Mouse (Mus musculus): ENCODE measurements at regions not wholly inside any gene's neighbourhood (a gene's known extent, or its start where the extent isn't known, plus 50 kb on each side); places are given as distances from the start of the nearest gene placed in this dataset.
A peak's percentile ranks its signal among the peaks of the same experiment; 100 is the strongest.

GRCm38 (mm10) chr1:42241601-42242220, 453.9 kb upstream of the Pou3f3 start:
- Histone ChIP-seq H3K4me2 (no peak overlapping the region), H3K9me3 (no peaks in the 10 kb centered on the region), H3K36me3 (no peaks in the 10 kb centered on the region), H3K4me1 (replicated peaks) (peaks cover 36% of the 10 kb centered on the region), H3K27ac (replicated peaks) (peak overlapping the region; percentile 81; the same call in 1 of the 2 replicates), H3K9ac (no peak overlapping the region), H3K27me3 (no peaks in the 10 kb centered on the region), H3K4me3 (no peak overlapping the region)
- 83% methylated on average over 11 of the region's 11 CpGs for WGBS
- no peak for ATAC-seq (ENCODE audit: low read depth)

DNA sequence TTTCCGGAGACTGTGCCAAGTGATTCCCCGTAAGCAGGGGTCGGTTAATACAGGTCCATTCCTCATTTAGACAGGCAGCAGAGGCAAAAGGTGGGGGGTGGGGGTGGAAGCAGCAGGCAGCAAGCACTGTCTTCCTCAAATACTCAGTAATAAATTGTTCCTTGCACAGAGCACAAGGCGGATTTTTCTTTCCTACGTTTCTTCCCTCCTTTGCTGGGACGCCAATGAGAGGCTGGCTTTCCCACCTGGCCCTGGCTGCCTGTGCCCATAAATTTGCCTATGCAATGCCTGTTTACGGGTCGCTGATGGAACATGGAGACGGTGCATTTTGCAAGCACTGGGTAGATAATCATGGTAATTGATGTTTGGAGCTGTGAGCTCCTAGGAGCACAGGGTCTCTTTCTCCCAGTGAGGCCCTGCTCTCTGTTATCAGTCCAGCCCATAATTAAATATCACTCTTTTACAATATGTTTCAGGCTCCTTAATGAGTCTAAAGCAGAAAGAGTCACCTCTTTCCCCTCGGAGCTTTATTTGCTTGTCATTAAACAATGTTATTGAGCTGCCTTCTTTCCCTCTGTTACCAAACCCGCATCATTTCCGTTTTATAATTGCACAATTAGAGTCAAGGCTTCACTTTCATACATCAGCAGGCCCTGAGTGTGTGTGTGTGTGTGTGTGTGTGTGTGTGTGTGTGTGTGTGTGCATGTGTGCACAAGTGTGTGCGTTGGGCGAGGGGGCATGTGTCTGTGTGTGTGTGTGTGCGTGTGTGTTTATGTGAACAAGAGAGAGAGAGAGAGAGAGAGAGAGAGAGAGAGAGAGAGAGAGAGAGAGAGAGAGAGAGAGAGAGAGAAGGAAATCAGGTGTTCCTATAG, 452.7 kb upstream of the Pou3f3 start:
- H3K27ac ChIP-seq (replicated peaks): peak overlapping the region; percentile 81
- no peaks in the 10 kb centered on the region for H3K9me3 ChIP-seq
- H3K36me3 ChIP-seq: no peaks in the 10 kb centered on the region
- H3K4me1 ChIP-seq (replicated peaks): peaks cover 36% of the 10 kb centered on the region
- no peak overlapping the region for H3K4me3 ChIP-seq
- WGBS: 15% methylated on average over 12 of the region's 15 CpGs
- H3K27me3 ChIP-seq: no peaks in the 10 kb centered on the region
- peak; percentile 74 for ATAC-seq (ENCODE audit: low read depth)
- H3K9ac ChIP-seq: peak overlapping the region; percentile 38
- peak overlapping the region; percentile 46 for H3K4me2 ChIP-seq

- no peaks in the 10 kb centered on the region for H3K27me3 ChIP-seq
- ATAC-seq (ENCODE audit: low read depth): peak; percentile 66
- H3K9me3 ChIP-seq: no peaks in the 10 kb centered on the region
- H3K4me1 ChIP-seq (replicated peaks): peaks cover 36% of the 10 kb centered on the region
- no peaks in the 10 kb centered on the region for H3K36me3 ChIP-seq
- 12% methylated on average over 5 of the region's 5 CpGs for WGBS
- peak overlapping the region; percentile 81 for H3K27ac ChIP-seq (replicated peaks)
- 0 out of 2 replicates have a peak overlapping the region, but pooled peaks have one; percentile 38 for H3K9ac ChIP-seq
- 0 out of 2 replicates have a peak overlapping the region, but pooled peaks have one; percentile 9 for H3K4me3 ChIP-seq
- peak overlapping the region; percentile 46 for H3K4me2 ChIP-seq
These were observed 452.1 kb upstream of the Pou3f3 start for GRCm38 (mm10) chr1:42243458-42243855.

- Histone ChIP-seq H3K27me3 (no peaks in the 10 kb centered on the region), H3K9ac (0 out of 2 replicates have a peak overlapping the region, but pooled peaks have one; percentile 31), H3K27ac (replicated peaks) (peak overlapping the region; percentile 81), H3K36me3 (no peaks in the 10 kb centered on the region), H3K4me1 (replicated peaks) (peaks cover 36% of the 10 kb centered on the region), H3K9me3 (no peaks in the 10 kb centered on the region), H3K4me2 (peak overlapping the region; percentile 46), H3K4me3 (peak overlapping the region; percentile 9; the same call in 1 of the 2 replicates)
- peak; percentile 69 for ATAC-seq (ENCODE audit: low read depth)
- 2% methylated on average over 14 of the region's 14 CpGs for WGBS
These were observed 451.7 kb upstream of the Pou3f3 start for GRCm38 (mm10) chr1:42243878-42244277.

GRCm38 (mm10) chr1:42252386-42252785, 443.2 kb upstream of the Pou3f3 start:
- H3K27me3 ChIP-seq: no peaks in the 10 kb centered on the region
- ATAC-seq (ENCODE audit: low read depth): no peak
- no peak overlapping the region for H3K27ac ChIP-seq (replicated peaks)
- H3K4me1 ChIP-seq (replicated peaks): peaks cover 4% of the 10 kb centered on the region; the same call in 1 of the 2 replicates
- no peaks in the 10 kb centered on the region for H3K9me3 ChIP-seq
- H3K4me3 ChIP-seq: no peak overlapping the region
- no peak overlapping the region for H3K4me2 ChIP-seq
- no peak overlapping the region for H3K9ac ChIP-seq
- H3K36me3 ChIP-seq: no peaks in the 10 kb centered on the region
- WGBS: 86% methylated on average over 3 of the region's 3 CpGs

DNA sequence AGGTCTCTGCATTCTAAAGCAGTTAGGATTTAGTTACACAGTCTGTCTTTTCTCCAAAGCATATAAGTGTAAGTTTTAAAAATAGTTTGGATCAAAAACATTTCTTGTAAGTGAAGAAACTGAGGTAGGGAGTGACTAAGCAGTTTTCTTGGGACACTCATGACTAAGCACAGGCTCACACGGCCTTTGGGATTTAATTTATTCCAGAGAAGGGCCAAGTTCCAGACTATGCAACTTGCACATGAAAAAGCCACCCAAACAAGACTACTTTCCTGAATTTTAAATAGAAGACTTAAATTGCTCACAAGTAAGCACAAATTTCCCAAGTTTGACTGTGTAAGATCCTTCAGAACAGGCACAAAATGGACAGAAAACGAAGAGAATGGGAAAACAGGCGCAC, 441.8 kb upstream of the Pou3f3 start:
- ATAC-seq (ENCODE audit: low read depth): no peak
- Histone ChIP-seq H3K36me3 (no peaks in the 10 kb centered on the region), H3K4me2 (no peak overlapping the region), H3K4me1 (replicated peaks) (peaks cover 18% of the 10 kb centered on the region), H3K4me3 (no peak overlapping the region), H3K27ac (replicated peaks) (no peak overlapping the region), H3K9me3 (no peaks in the 10 kb centered on the region), H3K9ac (no peak overlapping the region), H3K27me3 (no peaks in the 10 kb centered on the region)
- 80% methylated on average over 3 of the region's 3 CpGs for WGBS

- no peak for ATAC-seq (ENCODE audit: low read depth)
- 76% methylated on average over 10 of the region's 10 CpGs for WGBS
- Histone ChIP-seq H3K4me3 (no peak overlapping the region), H3K4me2 (no peak overlapping the region; the same call in 1 of the 2 replicates), H3K4me1 (replicated peaks) (peaks cover 50% of the 10 kb centered on the region), H3K9ac (no peak overlapping the region), H3K27me3 (no peaks in the 10 kb centered on the region), H3K9me3 (no peaks in the 10 kb centered on the region), H3K36me3 (no peaks in the 10 kb centered on the region), H3K27ac (replicated peaks) (peak overlapping the region; percentile 68; the same call in 1 of the 2 replicates)
These were observed 438.5 kb upstream of the Pou3f3 start for GRCm38 (mm10) chr1:42256911-42257595.

- no peaks in the 10 kb centered on the region for H3K36me3 ChIP-seq
- peaks cover 56% of the 10 kb centered on the region for H3K4me1 ChIP-seq (replicated peaks)
- H3K9ac ChIP-seq: peak overlapping the region; percentile 52
- H3K4me2 ChIP-seq: peak overlapping the region; percentile 40
- ATAC-seq (ENCODE audit: low read depth): peak; percentile 32; the same call in 1 of the 2 replicates
- H3K9me3 ChIP-seq: no peaks in the 10 kb centered on the region
- H3K27ac ChIP-seq (replicated peaks): peak overlapping the region; percentile 68
- no peaks in the 10 kb centered on the region for H3K27me3 ChIP-seq
- H3K4me3 ChIP-seq: no peak overlapping the region
- 33% methylated on average over 19 of the region's 19 CpGs for WGBS
These were observed 437.6 kb upstream of the Pou3f3 start for GRCm38 (mm10) chr1:42257801-42258593.

DNA sequence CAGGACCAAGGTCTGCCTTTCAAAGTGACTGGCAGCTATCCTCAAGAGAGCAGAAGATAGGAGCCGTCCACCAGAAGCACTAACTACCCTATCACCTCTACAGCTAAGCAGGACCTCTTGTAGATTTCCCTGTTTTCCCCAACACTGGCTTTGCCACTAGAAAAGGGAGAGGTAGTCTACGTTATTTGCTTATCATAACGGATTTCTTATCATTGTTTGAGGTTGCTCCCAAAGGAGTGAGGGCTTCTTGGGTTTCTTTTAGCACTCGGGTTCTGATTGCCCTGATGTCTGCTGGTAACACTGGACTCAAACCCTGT, 437.0 kb upstream of the Pou3f3 start:
- Histone ChIP-seq H3K4me2 (no peak overlapping the region), H3K4me3 (no peak overlapping the region), H3K27me3 (no peaks in the 10 kb centered on the region), H3K4me1 (replicated peaks) (peaks cover 56% of the 10 kb centered on the region), H3K9ac (0 out of 2 replicates have a peak overlapping the region, but pooled peaks have one; percentile 52), H3K9me3 (no peaks in the 10 kb centered on the region), H3K27ac (replicated peaks) (peak overlapping the region; percentile 68), H3K36me3 (no peaks in the 10 kb centered on the region)
- 51% methylated on average over 4 of the region's 4 CpGs for WGBS
- no peak for ATAC-seq (ENCODE audit: low read depth)

GRCm38 (mm10) chr1:42259216-42259977, 436.2 kb upstream of the Pou3f3 start:
- H3K27ac ChIP-seq (replicated peaks): peak overlapping the region; percentile 64

More at GRCm38 (mm10) chr1:42259216-42259977, 436.2 kb upstream of the Pou3f3 start:
- no peak overlapping the region for H3K4me3 ChIP-seq
- H3K4me2 ChIP-seq: peak overlapping the region; percentile 40
- H3K27me3 ChIP-seq: no peaks in the 10 kb centered on the region
- H3K9me3 ChIP-seq: no peaks in the 10 kb centered on the region
- peak; percentile 68 for ATAC-seq (ENCODE audit: low read depth)
- H3K9ac ChIP-seq: 0 out of 2 replicates have a peak overlapping the region, but pooled peaks have one; percentile 31
- WGBS: 21% methylated on average over 13 of the region's 13 CpGs
- H3K36me3 ChIP-seq: no peaks in the 10 kb centered on the region
- H3K4me1 ChIP-seq (replicated peaks): peaks cover 56% of the 10 kb centered on the region

Data from neural tube, embryonic 13.5 days (tissue).